Mouse (Mus musculus) CH12.LX (cell line): ENCODE measurements around the gene Pdlim5.
"Not testable (repeated sequence)": the region's sequence is repeated elsewhere in the genome, so short reads cannot be mapped to it uniquely, and the experiment has no call there.

ENCODE experiments used
- CTCF ChIP-seq, 2 experiments: IDR thresholded peaks in 1 of 2; conservative IDR thresholded peaks in 1 of 2; 2 replicates each; pipeline ENCODE4 v1.5.1; 2011 to 2012; ENCODE audit warnings: low read depth in 2 of 2, low read length in 2 of 2, improper control_type of control experiment in 1 of 2, inconsistent platforms in 1 of 2, mild to moderate bottlenecking in 1 of 2, moderate library complexity in 1 of 2
- EP300 ChIP-seq: IDR thresholded peaks from 2 replicates; pipeline ENCODE4 v1.6.1; 2011; ENCODE audit warnings: low read length, improper control_type of control experiment
- HCFC1 ChIP-seq: IDR thresholded peaks from 2 replicates; pipeline ENCODE4 v1.6.1; 2012; ENCODE audit warnings: low read depth, mild to moderate bottlenecking, inconsistent platforms, low read length, improper control_type of control experiment
- JUND ChIP-seq: conservative IDR thresholded peaks from 2 replicates; pipeline ENCODE4 v1.6.1; 2011; ENCODE audit warnings: low read depth, low read length, improper control_type of control experiment
- MXI1 ChIP-seq: IDR thresholded peaks from 2 replicates; pipeline ENCODE4 v1.6.1; 2011; ENCODE audit warnings: mild to moderate bottlenecking, low read depth, low read length, improper control_type of control experiment
- POLR2A ChIP-seq: IDR thresholded peaks from 2 replicates; pipeline ENCODE4 v1.6.1; 2011; ENCODE audit warnings: low read depth, mild to moderate bottlenecking, improper control_type of control experiment, low read length
- SIN3A ChIP-seq: IDR thresholded peaks from 2 replicates; pipeline ENCODE4 v1.6.1; 2012; ENCODE audit warnings: low read length, improper control_type of control experiment, inconsistent platforms
- TCF12 ChIP-seq: IDR thresholded peaks from 2 replicates; pipeline ENCODE4 v1.6.1; 2014; ENCODE audit warnings: low read depth, mild to moderate bottlenecking, inconsistent platforms, low read length, improper control_type of control experiment
- USF1 ChIP-seq: IDR thresholded peaks from 2 replicates; pipeline ENCODE4 v1.6.1; 2014; ENCODE audit warnings: low read depth, mild to moderate bottlenecking, inconsistent platforms, low read length, improper control_type of control experiment
- ZNF384 ChIP-seq: IDR thresholded peaks from 2 replicates; pipeline ENCODE4 v1.6.1; 2012; ENCODE audit warnings: low read depth, low read length, improper control_type of control experiment, inconsistent platforms

DNA sequence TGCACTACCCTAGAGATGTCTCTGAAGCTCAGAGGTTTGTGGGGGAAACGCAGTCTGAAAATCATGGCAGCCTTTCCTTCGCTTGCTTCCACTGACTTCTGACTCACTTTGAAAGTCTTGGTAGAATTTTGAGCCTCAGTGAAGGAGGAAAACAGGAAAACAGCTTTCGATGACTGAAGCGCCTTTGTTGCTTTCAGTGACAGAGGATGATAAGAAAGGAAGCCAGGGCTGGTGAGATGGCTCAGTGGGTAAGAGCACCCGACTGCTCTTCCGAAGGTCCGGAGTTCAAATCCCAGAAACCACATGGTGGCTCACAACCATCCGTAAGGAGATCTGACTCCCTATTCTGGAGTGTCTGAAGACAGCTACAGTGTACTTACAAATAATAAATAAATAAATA, 43.1 kb upstream of the Pdlim5 start:
- TF ChIP-seq TCF12; POLR2A; CTCF (conservative IDR thresholded peaks at IDR 0.05 in 1 of 2, IDR thresholded peaks at IDR 0.05 in 1 of 2; ENCODE audit: low read depth in 2 of 2, low read length in 2 of 2); EP300; USF1; MXI1; ZNF384; SIN3A; HCFC1; JUND: not testable (repeated sequence)
